Mouse (Mus musculus) cerebellum, adult 2 months (tissue): ENCODE measurements at regions not wholly inside any gene's neighbourhood (a gene's known extent, or its start where the extent isn't known, plus 50 kb on each side); places are given as distances from the start of the nearest gene placed in this dataset.

Experiments used
- DNase-seq, 2 experiments: peaks; one replicate each; pipeline ENCODE4 v3.0.0; 2021
- H3K27ac ChIP-seq: fragments of 200-500 bp; 2 replicates; pipeline ENCODE4 v1.5.1; 2012; ENCODE audit warnings: low read length, control low read depth, inconsistent platforms; ENCODE audit not compliant: insufficient read depth
- H3K27me3 ChIP-seq: fragments of 200-500 bp; 2 replicates; pipeline ENCODE4 v1.6.1; 2012; ENCODE audit warnings: inconsistent platforms, mild to moderate bottlenecking, low read length, moderate library complexity; ENCODE audit not compliant: control insufficient read depth, insufficient read depth
- H3K4me1 ChIP-seq: fragments of 200-500 bp; 2 replicates; pipeline ENCODE4 v1.6.1; 2011; ENCODE audit warnings: low read length; ENCODE audit not compliant: control insufficient read depth, insufficient read depth
- H3K4me3 ChIP-seq: fragments of 200-500 bp; replicated peaks from 2 replicates; pipeline ENCODE3; 2011; ENCODE audit warnings: mild to moderate bottlenecking, low read depth, low read length, control low read depth; ENCODE audit not compliant: insufficient read depth
- CTCF ChIP-seq: fragments of 200-500 bp; IDR thresholded peaks from 2 replicates; pipeline ENCODE4 v1.5.1; 2011; ENCODE audit warnings: low read depth, mild to moderate bottlenecking, control low read depth, low read length, moderate library complexity, borderline replicate concordance; ENCODE audit not compliant: insufficient read depth
- POLR2A ChIP-seq: fragments of 200-500 bp; IDR thresholded peaks from 2 replicates; pipeline ENCODE4 v1.6.1; 2011; ENCODE audit warnings: low read length, control low read depth, borderline replicate concordance; ENCODE audit not compliant: insufficient read depth
- WGBS: fragments of 180-500 bp; shearing (Covaris S2); methylation state at CpG from one replicate; pipeline ENCODE4 v1.1.7; 2018; 5-methylcytosine and 5-hydroxymethylcytosine counted together

DNA sequence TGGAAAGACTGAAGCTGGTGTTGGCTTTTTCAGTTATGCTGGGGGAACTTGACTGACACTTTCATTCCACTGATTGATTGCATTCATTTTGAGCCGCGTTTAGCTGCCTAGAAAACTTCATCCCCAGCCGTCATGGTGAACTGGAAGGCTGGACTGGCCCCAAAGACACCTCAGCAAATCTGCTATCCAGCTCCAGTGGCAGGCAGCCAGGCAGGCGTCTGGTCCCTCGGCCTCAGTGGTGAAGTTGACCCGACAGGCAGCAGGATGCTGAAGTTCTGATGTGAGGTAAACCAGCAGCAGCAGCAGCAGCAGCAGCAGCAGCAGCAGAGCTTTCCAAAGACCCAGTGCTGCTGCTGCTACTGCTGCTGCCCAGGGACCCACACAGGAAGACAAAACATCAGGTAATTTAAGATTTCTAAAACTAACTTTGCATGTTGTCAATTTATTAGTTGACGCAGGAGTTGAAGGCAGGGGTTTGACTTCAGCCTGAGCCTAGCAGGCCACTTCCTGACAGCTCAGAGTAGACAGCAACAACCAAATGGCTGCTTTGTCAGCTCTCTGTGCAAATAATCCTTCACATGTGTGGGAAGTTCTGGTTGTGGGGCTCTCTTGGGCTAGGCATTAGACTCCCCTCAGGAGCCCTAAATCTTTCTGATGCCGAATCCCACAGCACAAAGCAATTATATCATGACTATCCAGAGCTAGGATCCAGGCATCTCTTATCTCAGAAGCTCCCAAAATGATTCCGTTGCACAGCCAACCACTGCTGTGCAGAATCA lies 200.4 kb upstream of the Nhs start:
- TF ChIP-seq CTCF: no peak
- no peak for TF ChIP-seq POLR2A
- H3K4me1 ChIP-seq: no peaks in the 10 kb centered on the region
- H3K27ac ChIP-seq: no peak overlapping the region
- 27% methylated on average over 9 of the region's 9 CpGs for WGBS
- no peaks in the 10 kb centered on the region for H3K27me3 ChIP-seq
- no peak for DNase-seq
- no peak overlapping the region for H3K4me3 ChIP-seq

DNA sequence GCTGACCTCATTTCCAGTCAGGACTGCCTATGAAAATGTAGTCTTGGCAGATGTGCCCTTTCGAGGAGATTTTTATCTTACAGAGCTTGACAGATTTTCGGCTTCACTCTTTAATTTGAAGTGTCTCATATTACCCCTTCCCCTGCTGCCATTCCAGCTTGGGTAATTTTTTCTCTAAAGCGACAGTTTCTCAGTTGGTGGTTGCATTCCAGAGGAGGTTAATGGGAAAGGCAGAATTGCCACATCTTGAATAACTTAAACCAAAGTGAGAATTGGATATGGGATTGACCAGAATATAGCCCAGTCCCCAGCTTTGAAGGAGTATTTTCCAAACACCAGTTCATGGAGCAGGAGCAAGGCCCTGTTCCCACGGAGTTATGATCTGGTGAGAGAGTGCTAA lies 188.8 kb upstream of the Nhs start:
- no peak overlapping the region for H3K4me3 ChIP-seq
- peaks cover 5% of the 10 kb centered on the region; the same call in 1 of the 2 replicates for H3K4me1 ChIP-seq
- DNase-seq: no peak
- WGBS: 53% methylated on average over 4 of the region's 4 CpGs
- no peak overlapping the region for H3K27ac ChIP-seq
- no peak for TF ChIP-seq CTCF
- no peak for TF ChIP-seq POLR2A
- no peaks in the 10 kb centered on the region for H3K27me3 ChIP-seq

DNA sequence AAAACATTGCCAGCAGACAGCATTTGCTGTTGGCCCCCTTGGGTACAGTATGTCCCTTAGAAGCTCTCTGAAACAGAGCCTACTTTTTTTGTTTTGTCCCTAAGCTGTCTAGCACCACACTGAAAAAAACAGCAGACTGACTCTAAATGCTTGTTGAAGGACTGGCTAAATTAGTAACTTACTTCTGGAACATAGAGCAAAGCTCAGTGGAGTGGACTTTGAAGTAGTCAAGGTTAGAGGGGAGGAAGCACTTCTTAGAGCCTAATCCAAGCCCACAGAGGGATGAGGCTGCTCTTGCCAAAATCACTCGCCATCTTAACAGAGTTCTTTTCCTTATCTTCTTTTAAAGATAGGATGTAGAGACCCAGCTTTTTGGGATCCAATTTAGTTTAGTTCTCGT lies 188.4 kb upstream of the Nhs start:
- H3K27ac ChIP-seq: no peak overlapping the region
- 35% methylated on average over 2 of the region's 2 CpGs for WGBS
- TF ChIP-seq CTCF (no peak), POLR2A (no peak)
- no peak for DNase-seq
- H3K4me3 ChIP-seq: no peak overlapping the region
- H3K4me1 ChIP-seq: peaks cover 5% of the 10 kb centered on the region; the same call in 1 of the 2 replicates
- H3K27me3 ChIP-seq: no peaks in the 10 kb centered on the region

DNA sequence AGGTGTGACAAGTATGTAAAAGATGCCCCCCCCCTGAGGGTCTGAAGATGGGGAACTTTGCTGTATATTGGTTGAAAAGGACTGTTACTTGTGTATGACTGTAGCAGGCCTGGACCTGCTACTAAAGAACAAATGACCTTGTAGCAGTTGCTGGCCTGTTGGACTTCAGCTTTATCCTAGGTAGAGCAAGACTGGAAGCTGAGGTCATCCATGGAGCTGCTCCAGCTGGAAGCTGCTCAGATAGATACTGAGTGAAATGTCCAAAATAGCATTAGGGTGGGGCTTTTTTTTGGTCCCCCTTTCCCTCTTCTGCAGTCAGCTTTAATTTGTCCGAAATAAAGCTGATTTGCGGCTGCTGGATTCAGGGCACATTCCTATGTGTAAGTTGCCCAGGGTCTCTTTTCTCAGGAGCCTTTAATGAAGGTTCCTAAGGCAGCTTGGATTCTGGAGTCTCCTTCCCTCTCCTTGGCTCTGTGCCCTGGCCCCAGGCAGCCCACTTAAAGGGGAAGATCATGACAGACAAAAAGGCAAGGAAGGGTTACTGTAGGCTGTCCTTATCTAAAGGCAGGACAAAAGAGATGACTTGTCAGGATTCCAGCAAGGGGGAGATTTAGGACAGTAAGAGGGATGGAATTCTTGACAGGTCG lies 186.1 kb upstream of the Nhs start:
- Histone ChIP-seq H3K4me1 (peaks cover 5% of the 10 kb centered on the region; the same call in 1 of the 2 replicates), H3K4me3 (no peak overlapping the region), H3K27me3 (no peaks in the 10 kb centered on the region), H3K27ac (no peak overlapping the region)
- TF ChIP-seq POLR2A (no peak), CTCF (no peak)
- DNase-seq: peak; percentile 42 to 65
- WGBS: 22% methylated on average over 3 of the region's 3 CpGs

DNA sequence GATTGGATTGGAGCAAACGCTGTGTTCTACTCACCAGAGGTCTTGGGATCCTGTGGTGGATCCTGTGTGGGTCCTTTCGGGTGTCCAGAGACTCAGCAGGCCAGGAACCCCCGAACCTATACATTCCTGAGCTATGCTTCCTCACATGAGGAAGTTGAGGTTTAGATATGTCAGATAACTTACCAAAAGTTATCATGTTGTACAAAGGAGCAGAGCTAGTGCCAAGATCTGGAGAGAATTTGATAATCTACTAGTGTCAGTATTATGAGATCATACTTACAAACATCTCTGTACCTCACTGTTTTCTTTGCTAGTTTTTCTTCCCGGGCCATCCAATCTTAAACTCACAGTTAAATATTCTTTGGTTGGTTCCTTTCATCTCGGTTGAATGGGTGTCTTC lies 172.6 kb upstream of the Nhs start:
- DNase-seq: no peak
- WGBS: 84% methylated on average over 5 of the region's 5 CpGs
- Histone ChIP-seq H3K4me1 (no peaks in the 10 kb centered on the region), H3K4me3 (no peak overlapping the region), H3K27ac (no peak overlapping the region), H3K27me3 (no peaks in the 10 kb centered on the region)
- TF ChIP-seq POLR2A: no peak
- TF ChIP-seq CTCF: no peak

DNA sequence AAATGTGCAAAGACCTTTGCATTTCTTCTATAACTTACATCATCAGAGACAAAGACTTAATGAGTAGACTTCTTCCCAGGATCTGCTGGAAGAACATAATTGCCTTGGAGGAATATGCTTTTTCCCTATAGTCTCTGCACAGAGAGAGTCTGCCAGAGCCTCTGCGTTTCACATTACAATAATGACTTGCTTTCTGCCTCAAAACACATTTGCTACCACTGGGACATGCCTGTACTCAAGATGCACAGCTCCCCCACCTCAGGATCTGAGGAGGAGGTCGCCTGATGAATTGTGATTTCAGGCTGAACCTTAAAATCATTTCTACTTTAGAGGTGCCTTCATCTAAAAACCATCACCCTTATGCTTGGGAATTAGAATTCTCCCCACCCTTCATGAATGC lies 148.1 kb upstream of the Nhs start:
- no peaks in the 10 kb centered on the region for H3K4me1 ChIP-seq
- TF ChIP-seq CTCF (no peak), POLR2A (no peak)
- no peak overlapping the region for H3K27ac ChIP-seq
- no peaks in the 10 kb centered on the region for H3K27me3 ChIP-seq
- no peak overlapping the region for H3K4me3 ChIP-seq
- WGBS: 67% methylated on average over 2 of the region's 2 CpGs
- no peak for DNase-seq

DNA sequence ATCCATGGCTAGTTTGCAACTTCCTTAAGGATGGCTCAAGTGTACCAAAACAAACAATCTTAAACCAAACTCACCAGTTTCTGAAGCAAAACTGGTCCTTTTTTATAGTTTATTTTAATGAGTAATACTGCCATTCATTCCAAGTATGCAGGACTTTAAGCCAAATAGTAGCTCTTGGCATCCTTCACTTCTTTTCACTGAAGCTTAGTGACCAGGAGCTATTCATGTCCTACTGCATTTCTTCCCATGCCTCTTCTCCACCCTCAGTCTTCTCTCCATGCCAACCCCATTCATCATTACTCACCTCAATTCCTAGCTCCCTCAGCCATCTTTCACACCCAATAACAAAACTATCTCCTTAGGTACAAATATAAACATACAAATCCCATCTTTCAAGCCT lies 144.6 kb upstream of the Nhs start:
- Histone ChIP-seq H3K27ac (no peak overlapping the region), H3K4me3 (no peak overlapping the region), H3K4me1 (no peaks in the 10 kb centered on the region), H3K27me3 (no peaks in the 10 kb centered on the region)
- no peak for DNase-seq
- TF ChIP-seq CTCF (no peak), POLR2A (no peak)

DNA sequence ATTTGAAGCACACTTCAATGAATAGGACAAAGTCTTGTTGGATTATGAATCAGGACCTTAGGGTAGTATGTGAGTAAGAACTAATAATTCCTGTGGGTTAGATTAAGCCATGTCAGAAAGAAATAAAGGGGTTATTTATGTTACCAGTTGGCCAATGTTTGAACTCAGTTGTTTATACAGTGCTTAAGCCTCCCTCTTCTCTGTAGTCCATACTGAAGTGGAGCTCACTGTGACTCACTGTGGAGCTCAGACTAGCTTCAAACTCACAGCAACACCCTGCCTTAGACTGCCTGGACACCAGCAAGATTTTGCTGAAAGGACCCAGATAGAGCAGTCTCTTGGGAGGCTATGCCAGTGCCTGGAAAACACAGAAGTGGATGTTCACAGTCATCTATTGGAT lies 143.3 kb upstream of the Nhs start:
- Histone ChIP-seq H3K4me1 (no peaks in the 10 kb centered on the region), H3K4me3 (no peak overlapping the region), H3K27ac (no peak overlapping the region), H3K27me3 (no peaks in the 10 kb centered on the region)
- TF ChIP-seq POLR2A (no peak), CTCF (no peak)
- DNase-seq: no peak
